ENCODE assay signal across 8 mouse cellular contexts in genomic region chr7:27228281-27228821, GRCm38 (mm10). TPM values are rescaled to one million over a fixed set of nuclear protein-coding genes. Genes with fewer than 3 reads are reported as not detected.
DNase-seq lines count a peak whose midpoint lies in the region; ATAC-seq and TF ChIP-seq lines count a peak whose summit lies in the region.

Gene Itpkc (minus strand): TSS chr7:27228661.

- peak within 1 kb of the TSS; percentile 77 for H3K4me2 ChIP-seq in forebrain, embryonic 15.5 days (replicated peaks)

- intact Hi-C loops in heart, postnatal 25 days (cut with DNase I) = no loop called here

- peak within 1 kb of the TSS; percentile 22 for H3K27ac ChIP-seq in ES-E14 (ENCODE audit: insufficient read depth, low read depth, low read length, poor library complexity, severe bottlenecking)
- H3K27ac ChIP-seq in forebrain, embryonic 15.5 days (replicated peaks) = peak within 1 kb of the TSS; percentile 81

- no peaks in the 10 kb centered on the region for H3K9me3 ChIP-seq in ES-E14 (ENCODE audit: control insufficient read depth, insufficient read depth, low read depth, low read length)
- no peaks in the 10 kb centered on the region for H3K9me3 ChIP-seq in forebrain, embryonic 15.5 days

- WGBS in forebrain, embryonic 15.5 days = under 1% methylated on average over 49 of the region's 49 CpGs
- 1% methylated on average over 48 of the region's 49 CpGs for WGBS in lung, adult 2 months

- ATAC-seq in forebrain, embryonic 15.5 days (replicated peaks) = peak; percentile 81
- peak; percentile 84 for ATAC-seq in neutrophil, adult 5-6 weeks (ENCODE audit: extremely low read depth, insufficient number of reproducible peaks, low FRiP score, poor library complexity, severe bottlenecking)

- H3K36me3 ChIP-seq in ES-E14 (ENCODE audit: control insufficient read depth, insufficient read depth, low read length, poor library complexity, severe bottlenecking) = no peaks in the 10 kb centered on the region; the same call in 1 of the 2 replicates
- no peaks in the 10 kb centered on the region for H3K36me3 ChIP-seq in forebrain, embryonic 15.5 days

- H3K27me3 ChIP-seq in forebrain, embryonic 15.5 days = no peaks in the 10 kb centered on the region

- TF ChIP-seq POLR2A in lung, adult 2 months (IDR thresholded peaks at IDR 0.05; ENCODE audit: borderline replicate concordance, extremely low read depth, low read depth, low read length) = peak; percentile 98

- peak within 1 kb of the TSS; percentile 83 for H3K9ac ChIP-seq in ES-E14 (ENCODE audit: insufficient read depth, low read depth, low read length, poor library complexity, severe bottlenecking)
- H3K9ac ChIP-seq in forebrain, embryonic 15.5 days (replicated peaks) = peak within 1 kb of the TSS; percentile 92

- peaks cover 6 to 28% of the 10 kb centered on the region in 2 experiments; a peak in 3 of 4 replicates for H3K4me1 ChIP-seq in ES-E14 (ENCODE audit: control insufficient read depth in 2 of 2, insufficient read depth in 2 of 2, low read length in 2 of 2, poor library complexity in 1 of 2)
- peaks cover 50% of the 10 kb centered on the region for H3K4me1 ChIP-seq in forebrain, embryonic 15.5 days
- H3K4me1 ChIP-seq in lung, adult 2 months (ENCODE audit: control insufficient read depth, insufficient read depth, low read length) = peaks cover 20% of the 10 kb centered on the region

- no peak for TF ChIP-seq CTCF in lung, adult 2 months (IDR thresholded peaks at IDR 0.05; ENCODE audit: insufficient read depth, low read length)

- H3K4me3 ChIP-seq in ES-E14 (ENCODE audit: insufficient read depth in 1 of 2, low read depth in 1 of 2, low read length in 2 of 2, poor library complexity in 1 of 2, severe bottlenecking in 1 of 2) = peak within 1 kb of the TSS; percentile 82 to 89
- H3K4me3 ChIP-seq in forebrain, embryonic 15.5 days = peak within 1 kb of the TSS; percentile 86
- H3K4me3 ChIP-seq in lung, adult 2 months (replicated peaks; ENCODE audit: extremely low read depth, low read depth, low read length) = peak within 1 kb of the TSS; percentile 77

- peak; percentile 92 for DNase-seq in ES-E14 (ENCODE audit: low read depth, low spot score)
- peak; percentile 89 for DNase-seq in cerebellum, adult 11-12 months
- peak; percentile 88 for DNase-seq in heart, postnatal 25 days (ENCODE audit: low spot score)
- peak; percentile 87 to 93 for DNase-seq in layer of hippocampus, adult 18-20 months (ENCODE audit: low spot score in 2 of 2)
- peak; percentile 92 for DNase-seq in lung, adult 2 months
- peak; percentile 83 to 86 for DNase-seq in thymus, adult 18-20 months

- in situ Hi-C loops in ES-E14 (cut with MboI; ENCODE audit: low sequenced_read_pairs in 2 of 2, unreplicated experiment in 2 of 2) = no loop called here

TF ChIP-seq in ES-E14, 5 proteins besides CTCF, POLR2A, EP300 and RAD21:
- no peak for TF ChIP-seq CHD2 (IDR thresholded peaks at IDR 0.05; ENCODE audit: low read depth, low read length)
- peak; percentile 66; the same call in 1 of the 2 replicates for TF ChIP-seq HCFC1 (IDR thresholded peaks at IDR 0.05; ENCODE audit: borderline replicate concordance, insufficient read depth, low read length)
- TF ChIP-seq ZC3H11A (IDR thresholded peaks at IDR 0.05; ENCODE audit: borderline replicate concordance, low read depth, low read length) = no peak
- no peak for TF ChIP-seq ZNF384 (IDR thresholded peaks at IDR 0.05; ENCODE audit: low read depth, low read length)
- no peak for TF ChIP-seq MAFK (IDR thresholded peaks at IDR 0.05; ENCODE audit: insufficient read depth, low read depth, low read length)
TF ChIP-seq in ES-E14: peak in this region for 1.

RNA-seq across cellular contexts. Expression of gene Itpkc, which starts in this region (rescaled TPM):
- 10.5 and 12.6 TPM in 2 replicates for total RNA-seq in ES-E14 (2012; rRNA removed)
- polyA plus RNA-seq in forebrain, embryonic 15.5 days (2015; fragmentation: Nextera tagmentation; extraction: Ambion mirVana) = 6.8 and 7.1 TPM in 2 replicates
- 1 to 10 TPM; 4.4 to 4.7 TPM for total RNA-seq in heart, postnatal 25 days (2021)
- 10 to 100 TPM; 10.6 TPM for total RNA-seq in layer of hippocampus, adult 18-20 months (2021)
- 8.6 and 11.2 TPM in 2 replicates for polyA plus RNA-seq in lung, adult 2 months (2012; rRNA removed)
- total RNA-seq in neutrophil, adult 5-6 weeks (2017) = 12.0 and 13.1 TPM in 2 replicates

Comparison
In these comparisons a context has a peak if more than half of its experiments do, and no peak if none do; other contexts are left out.
1. Peak in every context shown above with its lines: DNase-seq, ATAC-seq, H3K4me3 ChIP-seq and H3K27ac ChIP-seq.